Mouse (Mus musculus) ES-Bruce4 (cell line): ENCODE measurements around the gene Defb22. TPM values are rescaled to one million over a fixed set of nuclear protein-coding genes. Genes with fewer than 3 reads are reported as not detected.

Source experiments
- H3K27ac ChIP-seq: 2 replicates; pipeline ENCODE4 v1.5.1; 2012; ENCODE audit warnings: low read length, inconsistent platforms; ENCODE audit not compliant: insufficient read depth
- H3K27me3 ChIP-seq: 2 replicates; pipeline ENCODE4 v1.6.1; 2012; ENCODE audit warnings: mild to moderate bottlenecking, low read length, inconsistent platforms; ENCODE audit not compliant: control insufficient read depth, poor library complexity, insufficient read depth, severe bottlenecking
- H3K36me3 ChIP-seq: 2 replicates; pipeline ENCODE4 v1.6.1; 2012; ENCODE audit warnings: inconsistent platforms, mild to moderate bottlenecking, low read length, moderate library complexity; ENCODE audit not compliant: control insufficient read depth, poor library complexity, insufficient read depth, severe bottlenecking
- H3K4me1 ChIP-seq: one replicate; pipeline ENCODE4 v1.8.1; 2011; ENCODE audit warnings: low read length; ENCODE audit not compliant: control insufficient read depth, insufficient read depth
- H3K4me3 ChIP-seq: 2 replicates; pipeline ENCODE4 v1.5.1; 2011; ENCODE audit warnings: low read depth, mild to moderate bottlenecking, low read length
- H3K9ac ChIP-seq: 2 replicates; pipeline ENCODE4 v1.6.1; 2012; ENCODE audit warnings: low read depth, mild to moderate bottlenecking, inconsistent platforms; ENCODE audit not compliant: poor library complexity, severe bottlenecking
- H3K9me3 ChIP-seq: replicated peaks from 2 replicates; pipeline ENCODE4 v1.6.1; 2012; ENCODE audit warnings: mild to moderate bottlenecking, low read length, inconsistent platforms; ENCODE audit not compliant: control insufficient read depth, poor library complexity, insufficient read depth, severe bottlenecking
- CTCF ChIP-seq: IDR thresholded peaks from one replicate; pipeline ENCODE4 v1.8.1; 2011; ENCODE audit warnings: low read depth, low read length
- EP300 ChIP-seq: IDR thresholded peaks from 2 replicates; pipeline ENCODE4 v1.6.1; 2011; ENCODE audit warnings: low read depth, low read length; ENCODE audit not compliant: insufficient read depth
- POLR2A ChIP-seq: IDR thresholded peaks from one replicate; pipeline ENCODE4 v1.8.1; 2011; ENCODE audit warnings: low read length; ENCODE audit not compliant: insufficient read depth
- polyA plus RNA-seq: library from polyadenylated mRNA; stranded (reverse); fragments of >200 nt; gene quantifications from 2 replicates; pipeline ENCODE4 v1.2.4, GENCODE M21; 2011; ENCODE audit warnings: low read depth; ENCODE audit not compliant: missing spikeins, insufficient read depth, insufficient read length

The Defb22 gene
- not detected in 2 replicates for polyA plus RNA-seq

GRCm38 (mm10) chr2:152490038-152490437, at the start of gene Defb22:
Defb22 (minus strand) TSS chr2:152490138.
- Histone ChIP-seq H3K4me3 (no peak within 1 kb of the TSS), H3K9ac (no peak within 1 kb of the TSS), H3K4me1 (no peaks in the 10 kb centered on the region), H3K36me3 (no peaks in the 10 kb centered on the region), H3K9me3 (no peaks in the 10 kb centered on the region), H3K27me3 (no peaks in the 10 kb centered on the region), H3K27ac (no peak within 1 kb of the TSS)
- TF ChIP-seq CTCF (no peak), EP300 (no peak), POLR2A (no peak)

GRCm38 (mm10) chr2:152517981-152518380, 28.0 kb upstream of the Defb22 start, which contains the start of gene Defb28:
Defb28 (plus strand) TSS chr2:152518255.
- no peak for TF ChIP-seq CTCF
- no peak for TF ChIP-seq EP300
- TF ChIP-seq POLR2A = no peak
- H3K9ac ChIP-seq = no peak within 1 kb of the TSS
- no peaks in the 10 kb centered on the region for H3K4me1 ChIP-seq
- H3K36me3 ChIP-seq = no peaks in the 10 kb centered on the region
- peaks cover 5% of the 10 kb centered on the region; the same call in 1 of the 2 replicates for H3K9me3 ChIP-seq
- H3K27ac ChIP-seq = no peak within 1 kb of the TSS
- no peak within 1 kb of the TSS for H3K4me3 ChIP-seq
- H3K27me3 ChIP-seq = no peaks in the 10 kb centered on the region

- no peaks in the 10 kb centered on the region for H3K36me3 ChIP-seq
- TF ChIP-seq POLR2A (no peak), CTCF (no peak), EP300 (no peak)
Measured at GRCm38 (mm10) chr2:152516084-152516483, 26.1 kb upstream of the Defb22 start.

GRCm38 (mm10) chr2:152511592-152511991, 21.7 kb upstream of the Defb22 start, which contains the start of gene Defb26:
Defb26 (minus strand) TSS chr2:152511692.
- H3K9me3 ChIP-seq = no peaks in the 10 kb centered on the region

More at GRCm38 (mm10) chr2:152516084-152516483, 26.1 kb upstream of the Defb22 start:
- no peaks in the 10 kb centered on the region for H3K27me3 ChIP-seq
- H3K4me3 ChIP-seq = no peak overlapping the region
- H3K9ac ChIP-seq = no peak overlapping the region
- no peak overlapping the region for H3K27ac ChIP-seq
- no peaks in the 10 kb centered on the region for H3K4me1 ChIP-seq
- no peaks in the 10 kb centered on the region for H3K9me3 ChIP-seq

GRCm38 (mm10) chr2:152503950-152504349, 14.0 kb upstream of the Defb22 start:
- no peaks in the 10 kb centered on the region for H3K9me3 ChIP-seq
- TF ChIP-seq EP300 (no peak), POLR2A (no peak), CTCF (no peak)
- H3K27me3 ChIP-seq = no peaks in the 10 kb centered on the region; the same call in 1 of the 2 replicates
- H3K4me1 ChIP-seq = no peaks in the 10 kb centered on the region
- no peaks in the 10 kb centered on the region for H3K36me3 ChIP-seq
- H3K9ac ChIP-seq = no peak overlapping the region
- no peak overlapping the region for H3K27ac ChIP-seq
- H3K4me3 ChIP-seq = no peak overlapping the region

More at GRCm38 (mm10) chr2:152511592-152511991, 21.7 kb upstream of the Defb22 start, which contains the start of gene Defb26:
- H3K27ac ChIP-seq = no peak within 1 kb of the TSS
- H3K4me1 ChIP-seq = no peaks in the 10 kb centered on the region
- H3K4me3 ChIP-seq = no peak within 1 kb of the TSS
- no peak for TF ChIP-seq CTCF
- no peak within 1 kb of the TSS for H3K9ac ChIP-seq
- no peaks in the 10 kb centered on the region for H3K36me3 ChIP-seq
- H3K27me3 ChIP-seq = no peaks in the 10 kb centered on the region; the same call in 1 of the 2 replicates

- no peak overlapping the region for H3K4me3 ChIP-seq
- no peak overlapping the region for H3K27ac ChIP-seq
- TF ChIP-seq CTCF (peak; percentile 19), EP300 (no peak)
- no peaks in the 10 kb centered on the region for H3K36me3 ChIP-seq
- no peaks in the 10 kb centered on the region for H3K4me1 ChIP-seq
- H3K9ac ChIP-seq = no peak overlapping the region
- no peaks in the 10 kb centered on the region for H3K9me3 ChIP-seq
- no peaks in the 10 kb centered on the region for H3K27me3 ChIP-seq
Measured at GRCm38 (mm10) chr2:152500863-152501229, 10.9 kb upstream of the Defb22 start.
